Mouse (Mus musculus): ENCODE measurements around the gene Dock3. TPM values are rescaled to one million over a fixed set of nuclear protein-coding genes. Genes with fewer than 3 reads are reported as not detected.
A peak's percentile ranks its signal among the peaks of the same experiment; 100 is the strongest.

Gene Dock3
- polyA plus RNA-seq, 1 experiment from 2014 or later, result 0.93 TPM

- H3K4me1 ChIP-seq (replicated peaks; ENCODE audit: control insufficient read depth, insufficient read depth), result no peaks in the 10 kb centered on the region
- H3K9me3 ChIP-seq (ENCODE audit: control insufficient read depth, low read length), result no peaks in the 10 kb centered on the region
- H3K4me2 ChIP-seq (replicated peaks; ENCODE audit: low read depth), result no peak overlapping the region
- 91% methylated on average over 1 of the region's 1 CpGs for WGBS
- no peak overlapping the region for H3K4me3 ChIP-seq (ENCODE audit: low read depth, low read length)
- TF ChIP-seq EP300 (optimal IDR thresholded peaks at IDR 0.05), result no peak
- no peak for TF ChIP-seq CTCF (IDR thresholded peaks at IDR 0.05; ENCODE audit: low read depth)
- no peak for DNase-seq (ENCODE audit: low spot score)
- no peaks in the 10 kb centered on the region for H3K36me3 ChIP-seq (ENCODE audit: control insufficient read depth, insufficient read depth, low read length)
- no peak overlapping the region for H3K9ac ChIP-seq (ENCODE audit: low read length)
- no peaks in the 10 kb centered on the region for H3K27me3 ChIP-seq (ENCODE audit: control insufficient read depth, insufficient read depth, low read length)
- ATAC-seq (ENCODE audit: low FRiP score, low TSS enrichment), result no peak
- no peak overlapping the region for H3K27ac ChIP-seq (replicated peaks)
Measured at GRCm38 (mm10) chr9:107269772-107270171, 38.1 kb upstream of the Dock3 start.

GRCm38 (mm10) chr9:107267721-107268402, 36.2 kb upstream of the Dock3 start:
- Histone ChIP-seq H3K4me1 (replicated peaks; ENCODE audit: control insufficient read depth, insufficient read depth) (no peaks in the 10 kb centered on the region), H3K27ac (replicated peaks) (no peak overlapping the region), H3K36me3 (ENCODE audit: control insufficient read depth, insufficient read depth, low read length) (no peaks in the 10 kb centered on the region), H3K4me2 (replicated peaks; ENCODE audit: low read depth) (no peak overlapping the region), H3K9ac (ENCODE audit: low read length) (no peak overlapping the region), H3K27me3 (ENCODE audit: control insufficient read depth, insufficient read depth, low read length) (no peaks in the 10 kb centered on the region), H3K4me3 (ENCODE audit: low read depth, low read length) (no peak overlapping the region), H3K9me3 (ENCODE audit: control insufficient read depth, low read length) (no peaks in the 10 kb centered on the region)
- DNase-seq (ENCODE audit: low spot score) (no peak), ATAC-seq (ENCODE audit: low FRiP score, low TSS enrichment) (peak; percentile 36; the same call in 1 of the 2 replicates)
- no peak for TF ChIP-seq EP300 (optimal IDR thresholded peaks at IDR 0.05)
- TF ChIP-seq CTCF (IDR thresholded peaks at IDR 0.05; ENCODE audit: low read depth), result no peak
- 25% methylated on average over 4 of the region's 4 CpGs for WGBS

GRCm38 (mm10) chr9:107267028-107267427, 35.3 kb upstream of the Dock3 start:
- DNase-seq (ENCODE audit: low spot score) (no peak), ATAC-seq (ENCODE audit: low FRiP score, low TSS enrichment) (no peak)
- Histone ChIP-seq H3K4me2 (replicated peaks; ENCODE audit: low read depth) (no peak overlapping the region), H3K36me3 (ENCODE audit: control insufficient read depth, insufficient read depth, low read length) (no peaks in the 10 kb centered on the region), H3K9me3 (ENCODE audit: control insufficient read depth, low read length) (no peaks in the 10 kb centered on the region), H3K27me3 (ENCODE audit: control insufficient read depth, insufficient read depth, low read length) (no peaks in the 10 kb centered on the region), H3K27ac (replicated peaks) (no peak overlapping the region), H3K9ac (ENCODE audit: low read length) (no peak overlapping the region), H3K4me3 (ENCODE audit: low read depth, low read length) (no peak overlapping the region), H3K4me1 (replicated peaks; ENCODE audit: control insufficient read depth, insufficient read depth) (no peaks in the 10 kb centered on the region)
- 24% methylated on average over 1 of the region's 1 CpGs for WGBS
- TF ChIP-seq CTCF (IDR thresholded peaks at IDR 0.05; ENCODE audit: low read depth) (no peak), EP300 (optimal IDR thresholded peaks at IDR 0.05) (no peak)

- Histone ChIP-seq H3K36me3 (ENCODE audit: control insufficient read depth, insufficient read depth, low read length) (no peaks in the 10 kb centered on the region), H3K4me1 (replicated peaks; ENCODE audit: control insufficient read depth, insufficient read depth) (no peaks in the 10 kb centered on the region), H3K27ac (replicated peaks) (no peak overlapping the region), H3K27me3 (ENCODE audit: control insufficient read depth, insufficient read depth, low read length) (no peaks in the 10 kb centered on the region), H3K4me3 (ENCODE audit: low read depth, low read length) (no peak overlapping the region), H3K9me3 (ENCODE audit: control insufficient read depth, low read length) (no peaks in the 10 kb centered on the region), H3K9ac (ENCODE audit: low read length) (no peak overlapping the region), H3K4me2 (replicated peaks; ENCODE audit: low read depth) (no peak overlapping the region)
- TF ChIP-seq EP300 (optimal IDR thresholded peaks at IDR 0.05) (no peak), CTCF (IDR thresholded peaks at IDR 0.05; ENCODE audit: low read depth) (no peak)
- ATAC-seq (ENCODE audit: low FRiP score, low TSS enrichment) (no peak), DNase-seq (ENCODE audit: low spot score) (no peak)
- WGBS, result 70% methylated on average over 3 of the region's 3 CpGs
Measured at GRCm38 (mm10) chr9:107264731-107265130, 33.0 kb upstream of the Dock3 start.

GRCm38 (mm10) chr9:107263912-107264311, 32.2 kb upstream of the Dock3 start:
- Histone ChIP-seq H3K36me3 (ENCODE audit: control insufficient read depth, insufficient read depth, low read length) (no peaks in the 10 kb centered on the region), H3K9me3 (ENCODE audit: control insufficient read depth, low read length) (no peaks in the 10 kb centered on the region), H3K9ac (ENCODE audit: low read length) (no peak overlapping the region), H3K4me1 (replicated peaks; ENCODE audit: control insufficient read depth, insufficient read depth) (no peaks in the 10 kb centered on the region), H3K4me3 (ENCODE audit: low read depth, low read length) (no peak overlapping the region), H3K4me2 (replicated peaks; ENCODE audit: low read depth) (no peak overlapping the region), H3K27me3 (ENCODE audit: control insufficient read depth, insufficient read depth, low read length) (no peaks in the 10 kb centered on the region), H3K27ac (replicated peaks) (no peak overlapping the region)
- TF ChIP-seq EP300 (optimal IDR thresholded peaks at IDR 0.05), result no peak
- TF ChIP-seq CTCF (IDR thresholded peaks at IDR 0.05; ENCODE audit: low read depth), result no peak
- no peak for DNase-seq (ENCODE audit: low spot score)
- ATAC-seq (ENCODE audit: low FRiP score, low TSS enrichment), result no peak
- 88% methylated on average over 5 of the region's 5 CpGs for WGBS

- Histone ChIP-seq H3K4me2 (replicated peaks; ENCODE audit: low read depth) (no peak overlapping the region), H3K9ac (ENCODE audit: low read length) (no peak overlapping the region), H3K4me1 (replicated peaks; ENCODE audit: control insufficient read depth, insufficient read depth) (no peaks in the 10 kb centered on the region), H3K36me3 (ENCODE audit: control insufficient read depth, insufficient read depth, low read length) (no peaks in the 10 kb centered on the region), H3K27me3 (ENCODE audit: control insufficient read depth, insufficient read depth, low read length) (no peaks in the 10 kb centered on the region), H3K27ac (replicated peaks) (no peak overlapping the region), H3K9me3 (ENCODE audit: control insufficient read depth, low read length) (no peaks in the 10 kb centered on the region), H3K4me3 (ENCODE audit: low read depth, low read length) (no peak overlapping the region)
- no peak for ATAC-seq (ENCODE audit: low FRiP score, low TSS enrichment)
- WGBS, result 74% methylated on average over 7 of the region's 7 CpGs
- TF ChIP-seq CTCF (IDR thresholded peaks at IDR 0.05; ENCODE audit: low read depth) (no peak), EP300 (optimal IDR thresholded peaks at IDR 0.05) (no peak)
- no peak for DNase-seq (ENCODE audit: low spot score)
Measured at GRCm38 (mm10) chr9:107262375-107262774, 30.7 kb upstream of the Dock3 start.
